Mouse (Mus musculus) gastrocnemius, adult 8-10 months (tissue): ENCODE results near the gene Zfp507. TPM values are rescaled to one million over a fixed set of nuclear protein-coding genes. Genes with fewer than 3 reads are reported as not detected.

Experiments used
- DNase-seq, 2 experiments: peaks; one replicate each; pipeline ENCODE4 v3.0.0; 2022; ENCODE audit warnings: low spot score in 2 of 2
- total RNA-seq, 4 experiments: library from RNA; stranded (reverse); gene quantifications; 2 replicates each; pipeline ENCODE4 v1.2.4; 2022

The Zfp507 gene
- total RNA-seq, 4 experiments from 2014 or later: 15.8 to 22.5 (median 17.7) TPM

DNA sequence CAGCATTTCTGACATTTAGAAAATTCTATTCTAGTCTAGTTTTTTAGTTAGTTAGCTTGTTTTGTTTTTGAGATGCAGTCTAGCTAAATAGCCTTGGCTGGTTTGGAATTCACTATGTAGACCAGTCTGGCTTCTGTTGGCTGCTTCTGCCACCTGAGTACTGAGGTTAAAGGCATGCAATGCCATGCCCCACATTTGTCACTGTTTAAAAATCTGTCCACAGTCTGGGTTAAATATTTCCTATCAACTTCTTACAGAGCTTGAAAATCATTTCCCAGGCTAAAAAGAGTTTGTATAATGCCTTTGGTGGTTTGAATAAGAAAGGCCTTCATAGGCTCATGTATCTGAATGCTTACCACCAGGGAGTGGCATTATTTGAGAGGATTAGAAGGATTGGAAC, 63.9 kb downstream of the Zfp507 start:
- DNase-seq: no peak

DNA sequence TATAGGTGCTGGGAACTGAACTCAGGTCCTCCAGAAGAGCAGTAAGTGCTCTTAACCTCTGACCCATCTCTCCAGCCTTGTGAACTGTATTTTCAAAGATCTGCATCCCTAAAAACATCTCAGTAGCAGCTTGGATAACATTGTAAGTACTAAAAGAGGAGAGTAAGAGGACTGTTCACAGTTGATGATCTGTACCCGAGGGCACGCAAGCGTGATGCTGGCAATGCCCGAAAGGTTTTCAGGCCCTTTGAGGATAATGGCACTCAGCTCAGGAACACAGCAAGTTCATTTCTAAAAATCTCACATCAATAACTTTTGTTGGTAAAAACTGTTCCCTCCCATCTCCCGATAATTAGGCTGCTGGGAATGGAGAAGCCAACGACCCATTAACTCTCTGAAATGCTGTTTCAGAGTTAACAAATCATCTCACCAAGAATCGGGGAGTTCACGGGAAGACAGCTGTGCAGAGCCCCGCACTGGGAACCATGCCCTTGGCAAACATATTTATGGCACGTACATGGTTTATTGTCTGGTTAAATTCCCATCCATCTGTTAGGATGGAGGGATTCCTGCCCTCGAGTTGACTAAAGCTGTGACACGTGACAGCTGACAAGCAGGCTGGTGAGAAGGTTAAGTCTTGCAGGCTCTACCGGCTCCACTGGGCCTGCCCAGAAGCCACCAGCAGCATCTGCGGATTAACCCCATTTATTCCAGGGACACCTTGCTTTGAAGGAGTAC, 69.3 kb downstream of the Zfp507 start:
- no peak for DNase-seq

DNA sequence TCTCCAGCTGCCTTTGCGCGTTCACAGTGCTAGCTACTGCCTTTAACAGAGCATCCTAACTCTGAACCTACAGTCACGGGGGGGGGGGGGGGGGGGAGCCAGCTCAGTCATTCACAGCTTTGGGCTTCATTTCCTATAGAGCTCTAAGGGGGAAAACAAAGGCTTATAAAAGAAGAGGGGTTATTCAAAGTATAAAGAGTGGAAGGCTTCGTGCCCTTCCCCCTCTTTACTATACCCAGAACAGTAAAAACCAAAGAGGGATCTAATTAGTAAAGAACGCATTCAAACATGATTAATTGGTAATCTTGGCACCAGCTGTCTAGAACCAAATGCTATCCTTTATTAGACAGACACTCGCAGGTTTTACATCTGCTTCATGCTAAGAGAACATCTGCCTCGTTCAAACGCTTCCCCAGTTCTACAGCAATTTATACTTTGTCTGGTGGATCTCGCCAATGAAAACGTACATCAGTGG, 70.2 kb downstream of the Zfp507 start:
- DNase-seq: no peak

DNA sequence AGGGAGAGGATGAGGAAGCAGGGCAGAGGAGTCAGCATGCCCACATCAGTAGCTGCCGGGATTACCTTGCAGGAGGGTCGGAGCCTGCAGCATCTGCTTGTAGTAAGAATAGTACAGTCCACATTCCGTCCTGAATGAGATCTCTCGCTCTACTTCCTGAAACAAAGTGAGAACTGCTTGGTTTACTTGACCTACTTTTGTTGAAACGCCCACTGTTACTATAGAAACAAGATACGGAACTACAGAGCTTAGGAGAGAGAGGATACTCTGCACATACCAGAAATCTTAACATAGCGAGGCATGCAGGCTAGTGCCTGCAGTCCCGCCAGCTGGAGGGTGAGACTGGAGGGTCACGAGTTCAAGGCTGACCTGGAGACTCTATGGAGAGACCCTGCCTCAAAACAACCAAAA, 73.2 kb downstream of the Zfp507 start:
- no peak for DNase-seq

DNA sequence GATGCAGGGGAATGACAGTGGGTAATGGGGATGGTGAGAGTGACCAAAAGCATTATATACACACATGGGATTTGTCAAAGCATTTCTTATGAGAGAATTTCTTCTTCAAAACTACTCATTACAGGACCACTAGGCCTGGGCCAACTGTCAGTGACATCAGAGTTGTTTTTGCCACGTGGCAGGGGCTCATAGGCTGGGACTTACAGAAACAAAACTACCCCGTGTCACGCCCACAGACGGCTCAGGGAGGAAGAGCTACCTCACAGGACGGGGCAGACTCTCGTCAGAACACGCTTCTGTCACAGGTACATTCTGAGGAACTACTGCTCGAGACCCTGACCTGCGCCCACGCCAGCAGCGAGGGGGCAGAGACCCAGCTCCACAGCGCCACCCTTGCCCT, 74.4 kb downstream of the Zfp507 start:
- DNase-seq: no peak

DNA sequence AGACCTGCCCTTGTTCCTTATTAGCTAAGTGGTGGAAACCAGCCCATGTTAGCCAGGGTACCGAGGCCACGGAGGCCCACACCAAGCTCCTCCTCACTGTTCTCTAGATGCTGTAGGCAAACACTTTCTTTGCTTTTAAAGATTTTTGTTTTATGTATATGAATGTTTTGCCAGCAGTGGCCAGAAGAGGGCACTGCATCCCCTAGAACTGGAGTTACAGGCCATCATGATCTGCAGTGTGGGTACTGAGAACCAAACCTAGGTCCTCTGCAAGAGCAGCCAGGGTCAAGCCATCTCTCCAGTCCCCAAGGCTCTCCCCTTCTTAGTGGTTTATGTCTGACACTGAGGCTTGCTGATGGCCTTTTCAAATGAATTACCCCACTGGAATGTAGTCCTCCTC, 79.8 kb downstream of the Zfp507 start:
- no peak for DNase-seq

Other genes with a start within 250 kb of the Zfp507 start
- 10 to 100 TPM; 49.2 to 61.5 (median 56.2) TPM for gene Nudt19, start 246.7 kb downstream of the Zfp507 start, total RNA-seq
- under 1 TPM in 2 of 4 experiments, not detected in 2; 0.04 to 0.10 TPM for gene Rgs9bp, start 217.4 kb downstream of the Zfp507 start, total RNA-seq
- gene Ankrd27, start 216.8 kb downstream of the Zfp507 start, total RNA-seq: 10 to 100 TPM in 3 of 4 experiments, 1 to 10 TPM in 1; 9.6 to 12.4 (median 10.4) TPM
- gene Pdcd5, start 155.5 kb downstream of the Zfp507 start, total RNA-seq: 100 to 1,000 TPM in 2 of 4 experiments, 10 to 100 TPM in 2; 89.8 to 131 (median 108) TPM
- gene Dpy19l3, start 48.5 kb downstream of the Zfp507 start, total RNA-seq: 1 to 10 TPM; 2.1 to 4.1 (median 3.6) TPM